Mouse (Mus musculus) embryonic facial prominence, embryonic 11.5 days (tissue): ENCODE results near the gene Ddr2. TPM values are rescaled to one million over a fixed set of nuclear protein-coding genes. Genes with fewer than 3 reads are reported as not detected.

Source experiments
- ATAC-seq: fragments of 200-750 bp; cut with Nextera tagmentation; replicated peaks from 2 replicates; pipeline ENCODE4 v1.8.0; 2017; ENCODE audit warnings: low read depth; ENCODE audit not compliant: insufficient number of reproducible peaks, low FRiP score, low TSS enrichment
- DNase-seq: peaks from one replicate; pipeline ENCODE4 v3.0.0-alpha.2; 2015; ENCODE audit warnings: low spot score
- H3K27ac ChIP-seq: fragments of 300-500 bp; sonication (generic); replicated peaks from 2 replicates; pipeline ENCODE4 v1.5.1; 2014; ENCODE audit warnings: mild to moderate bottlenecking, low read depth, low read length, control low read depth
- H3K27me3 ChIP-seq: fragments of 300-500 bp; sonication (generic); 2 replicates; pipeline ENCODE4 v1.6.1; 2014; ENCODE audit warnings: mild to moderate bottlenecking, low read length, moderate library complexity, mixed read lengths; ENCODE audit not compliant: control insufficient read depth, insufficient read depth
- H3K36me3 ChIP-seq: fragments of 300-500 bp; sonication (generic); replicated peaks from 2 replicates; pipeline ENCODE4 v1.6.1; 2014; ENCODE audit warnings: low read depth, mild to moderate bottlenecking, low read length, moderate library complexity, mixed read lengths; ENCODE audit not compliant: control insufficient read depth, insufficient read depth
- H3K4me1 ChIP-seq: fragments of 300-500 bp; sonication (generic); 2 replicates; pipeline ENCODE4 v1.6.1; 2014; ENCODE audit warnings: low read length, mixed read lengths; ENCODE audit not compliant: control insufficient read depth, insufficient read depth
- H3K4me2 ChIP-seq: fragments of 300-500 bp; sonication (generic); 2 replicates; pipeline ENCODE4 v1.6.1; 2014; ENCODE audit warnings: low read depth, mild to moderate bottlenecking, control low read depth, low read length, moderate library complexity
- H3K4me3 ChIP-seq: fragments of 300-500 bp; sonication (generic); 2 replicates; pipeline ENCODE4 v1.5.1; 2014; ENCODE audit warnings: low read depth, low read length, control low read depth
- H3K9ac ChIP-seq: fragments of 300-500 bp; sonication (generic); replicated peaks from 2 replicates; pipeline ENCODE4 v1.6.1; 2014; ENCODE audit warnings: mild to moderate bottlenecking, control low read depth, low read length
- H3K9me3 ChIP-seq: fragments of 300-500 bp; sonication (generic); replicated peaks from 2 replicates; pipeline ENCODE4 v1.6.1; 2016; ENCODE audit warnings: mild to moderate bottlenecking, low read length, inconsistent platforms, mixed read lengths; ENCODE audit not compliant: control insufficient read depth
- WGBS: fragments of 180-500 bp; shearing (Covaris S2); extraction: QIAGEN DNeasy Blood & Tissue Kit; methylation state at CpG from one replicate; pipeline ENCODE4 v1.1.7; 2014; 5-methylcytosine and 5-hydroxymethylcytosine counted together
- polyA plus RNA-seq: library from polyadenylated mRNA; unstranded; fragments of >200 nt; fragmentation: Nextera tagmentation; extraction: Ambion mirVana; gene quantifications from 2 replicates; pipeline ENCODE4 v1.2.1, GENCODE M21; 2014

Gene Ddr2
- polyA plus RNA-seq, 1 experiment from 2014 or later: 87.5 TPM

DNA sequence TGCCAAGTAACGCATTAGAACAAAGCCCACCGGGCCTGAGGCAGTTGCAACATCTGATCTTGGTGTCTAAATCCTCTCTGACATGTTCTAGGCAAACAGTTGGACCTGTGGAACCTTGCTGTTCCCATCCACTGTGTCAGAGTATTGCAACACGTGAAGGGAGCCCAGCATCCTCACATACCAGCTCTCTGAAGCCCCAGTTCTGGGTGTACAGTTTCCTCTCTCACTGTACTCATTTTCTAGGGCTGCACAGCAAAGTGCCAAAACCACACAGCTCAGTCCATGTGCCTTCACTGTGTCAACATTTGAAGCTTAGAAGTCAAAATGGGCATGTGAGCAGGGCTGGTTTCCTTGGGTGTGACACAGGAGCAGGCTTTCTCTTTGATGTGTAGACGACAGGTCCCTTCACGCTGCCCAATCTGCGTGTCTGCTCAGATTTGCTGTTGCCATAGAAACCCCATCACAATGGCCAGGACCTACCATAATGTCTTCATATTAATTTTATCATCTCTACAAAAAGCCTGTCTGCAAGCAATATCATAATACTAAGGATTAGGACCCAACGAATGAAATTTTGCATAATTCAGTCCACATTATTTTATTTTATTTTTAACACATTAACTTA lies 178.3 kb downstream of the Ddr2 start:
- H3K27ac ChIP-seq: no peak overlapping the region
- H3K9ac ChIP-seq: no peak overlapping the region
- no peaks in the 10 kb centered on the region for H3K4me1 ChIP-seq
- no peaks in the 10 kb centered on the region for H3K9me3 ChIP-seq
- H3K4me3 ChIP-seq: no peak overlapping the region
- no peak overlapping the region for H3K4me2 ChIP-seq
- WGBS: 76% methylated on average over 7 of the region's 7 CpGs
- H3K27me3 ChIP-seq: no peaks in the 10 kb centered on the region
- ATAC-seq (no peak), DNase-seq (no peak)
- no peaks in the 10 kb centered on the region for H3K36me3 ChIP-seq

DNA sequence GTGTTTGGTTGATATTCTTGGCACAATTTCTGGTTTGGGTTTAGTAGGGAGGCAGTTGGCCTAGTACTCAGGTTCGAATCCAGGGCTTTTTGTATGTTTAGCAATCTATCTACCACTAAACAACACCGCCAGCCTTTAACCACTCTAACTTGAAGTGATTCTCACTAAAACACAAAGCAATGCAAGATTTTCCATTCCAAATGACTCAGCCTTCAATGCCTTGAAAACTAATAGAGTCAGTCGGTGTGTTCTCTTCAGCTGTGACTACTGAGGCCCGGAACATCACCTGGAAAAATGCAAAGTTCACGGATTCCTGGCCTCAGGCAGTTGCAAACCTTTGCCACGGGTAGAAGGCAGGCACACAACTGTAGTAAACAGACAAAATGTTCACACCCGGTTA lies 178.9 kb downstream of the Ddr2 start:
- WGBS: 83% methylated on average over 7 of the region's 7 CpGs
- Histone ChIP-seq H3K4me1 (no peaks in the 10 kb centered on the region), H3K9ac (no peak overlapping the region)

DNA sequence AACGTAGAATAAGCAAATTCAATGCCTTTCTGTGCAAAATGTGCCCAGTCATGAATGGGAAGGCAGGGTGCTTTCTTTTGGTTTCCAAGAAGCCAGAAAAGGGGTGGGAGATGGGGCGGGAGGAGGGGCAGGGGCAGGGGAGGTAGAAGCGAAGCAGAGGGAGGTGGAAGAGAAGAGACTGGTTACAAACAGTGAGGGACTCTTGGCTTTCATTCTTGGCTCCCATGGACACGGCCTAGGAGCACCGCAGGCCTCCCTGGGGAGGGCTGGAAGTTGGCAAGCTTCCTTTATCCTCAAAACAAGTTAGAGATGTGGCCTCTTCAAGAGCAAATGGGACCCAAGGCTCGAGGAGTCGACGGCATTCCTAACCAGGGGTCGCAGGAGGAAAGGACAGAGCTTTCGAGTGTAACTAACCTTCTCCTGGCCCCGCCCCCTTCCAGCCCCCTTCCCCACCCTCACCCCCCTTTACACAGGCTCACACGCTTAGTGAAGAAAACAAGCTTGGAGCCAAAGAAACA lies 182.0 kb downstream of the Ddr2 start, which contains the start of gene Ccdc190:
Ccdc190 (plus strand) TSS at position 195 of the 518 bp plus-strand sequence.
- H3K9ac ChIP-seq: no peak within 1 kb of the TSS
- H3K4me2 ChIP-seq: no peak within 1 kb of the TSS
- DNase-seq (no peak), ATAC-seq (no peak; the same call in 1 of the 2 replicates)
- H3K9me3 ChIP-seq: no peaks in the 10 kb centered on the region
- no peak within 1 kb of the TSS for H3K27ac ChIP-seq
- H3K4me3 ChIP-seq: no peak within 1 kb of the TSS
- no peaks in the 10 kb centered on the region for H3K36me3 ChIP-seq
- WGBS: 24% methylated on average over 12 of the region's 12 CpGs
- no peaks in the 10 kb centered on the region for H3K4me1 ChIP-seq
- H3K27me3 ChIP-seq: no peaks in the 10 kb centered on the region

More for the DNA sequence above, 178.9 kb downstream of the Ddr2 start:
- Histone ChIP-seq H3K27me3 (no peaks in the 10 kb centered on the region), H3K27ac (no peak overlapping the region), H3K4me2 (no peak overlapping the region), H3K4me3 (no peak overlapping the region), H3K9me3 (no peaks in the 10 kb centered on the region), H3K36me3 (no peaks in the 10 kb centered on the region)
- ATAC-seq (no peak), DNase-seq (no peak)

DNA sequence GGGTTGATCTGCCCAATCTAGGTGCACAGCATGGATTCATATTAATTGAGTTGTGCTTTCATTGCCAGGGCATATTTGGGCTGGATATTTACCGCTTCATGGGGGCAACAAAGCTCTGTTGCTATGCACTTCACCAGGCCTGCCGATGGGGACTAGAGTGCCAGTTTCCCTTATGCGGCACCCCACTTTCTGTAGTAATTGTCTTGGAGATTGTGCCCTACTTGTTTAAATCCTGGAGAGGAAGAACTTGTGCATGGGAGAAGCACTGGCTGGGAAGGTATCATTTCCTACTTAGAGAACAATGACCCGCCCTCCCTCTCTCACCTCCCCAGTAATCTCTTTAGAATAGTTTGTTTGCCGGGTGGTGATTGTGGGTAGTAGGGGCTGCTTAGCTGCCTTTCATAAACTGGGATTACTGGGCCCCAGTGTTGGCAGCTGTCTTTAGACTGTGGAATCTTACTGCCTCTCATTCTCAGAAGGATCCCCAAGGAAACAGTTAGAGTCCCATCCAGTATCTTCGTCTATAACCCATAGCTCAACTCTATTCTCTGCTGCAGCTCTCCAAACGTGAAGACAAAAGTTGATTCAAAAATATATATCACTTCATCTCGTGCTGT lies 182.7 kb downstream of the Ddr2 start:
- Histone ChIP-seq H3K9ac (no peak overlapping the region), H3K9me3 (no peaks in the 10 kb centered on the region), H3K27me3 (no peaks in the 10 kb centered on the region), H3K36me3 (no peaks in the 10 kb centered on the region), H3K27ac (no peak overlapping the region), H3K4me1 (no peaks in the 10 kb centered on the region), H3K4me3 (no peak overlapping the region), H3K4me2 (no peak overlapping the region)
- WGBS: 60% methylated on average over 8 of the region's 8 CpGs
- no peak for ATAC-seq
- DNase-seq: no peak

DNA sequence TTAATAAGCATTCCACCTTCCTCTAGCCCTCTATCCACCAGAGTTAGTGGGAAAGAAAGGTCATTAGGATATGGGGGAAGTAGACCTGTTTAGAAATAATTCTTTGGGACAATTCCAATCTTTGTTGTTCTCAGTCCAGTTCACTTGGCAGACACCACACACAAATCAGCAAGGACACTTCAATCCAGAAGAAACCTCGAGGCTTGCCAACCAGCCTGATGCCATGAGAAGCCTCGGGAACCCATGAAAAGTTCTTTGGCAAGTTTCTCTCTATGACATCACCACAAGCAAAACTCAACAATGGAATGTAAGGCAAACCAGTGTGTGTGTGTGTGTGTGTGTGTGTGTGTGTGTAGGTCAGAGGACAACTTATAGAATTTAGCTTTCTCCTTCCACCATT lies 186.0 kb downstream of the Ddr2 start:
- no peaks in the 10 kb centered on the region for H3K9me3 ChIP-seq
- H3K4me2 ChIP-seq: no peak overlapping the region
- H3K27me3 ChIP-seq: no peaks in the 10 kb centered on the region
- no peak overlapping the region for H3K4me3 ChIP-seq
- H3K4me1 ChIP-seq: no peaks in the 10 kb centered on the region
- ATAC-seq (no peak), DNase-seq (no peak)
- no peak overlapping the region for H3K27ac ChIP-seq
- H3K36me3 ChIP-seq: no peaks in the 10 kb centered on the region
- WGBS: 90% methylated on average over 2 of the region's 2 CpGs
- H3K9ac ChIP-seq: no peak overlapping the region

Other genes starting within 250 kb of the Ddr2 start
- gene Ccdc190, start 182.1 kb downstream of the Ddr2 start, polyA plus RNA-seq: 0.20 and 0.21 TPM in 2 replicates
- gene Hsd17b7, start 141.5 kb downstream of the Ddr2 start, polyA plus RNA-seq: 15.7 and 16.1 TPM in 2 replicates
- gene Uap1, start 64.2 kb upstream of the Ddr2 start, polyA plus RNA-seq: 66.3 and 71.4 TPM in 2 replicates
- gene Uhmk1, start 104.6 kb upstream of the Ddr2 start, polyA plus RNA-seq: 11.8 and 14.0 TPM in 2 replicates
- gene Sh2d1b2, start 122.0 kb upstream of the Ddr2 start, polyA plus RNA-seq: 0.11 TPM in 1 of 2 replicates, not detected in the other
- gene Sh2d1b1, start 166.6 kb upstream of the Ddr2 start, polyA plus RNA-seq: not detected in 2 replicates
- 1.4 and 1.7 TPM in 2 replicates for gene Gm7694, start 195.6 kb upstream of the Ddr2 start, polyA plus RNA-seq
- gene Spata46, start 198.0 kb upstream of the Ddr2 start, polyA plus RNA-seq: 0.28 and 0.39 TPM in 2 replicates